Mouse (Mus musculus): ENCODE measurements around the gene Qpct.

- TF ChIP-seq CTCF (IDR thresholded peaks at IDR 0.05 in 2 of 3, conservative IDR thresholded peaks at IDR 0.05 in 1 of 3; ENCODE audit: control insufficient read depth in 1 of 3, insufficient read depth in 1 of 3, low read depth in 2 of 3, low read length in 3 of 3, poor library complexity in 1 of 3, severe bottlenecking in 1 of 3) (no peak), POLR2A (IDR thresholded peaks at IDR 0.05; ENCODE audit: control insufficient read depth in 1 of 2, insufficient read depth in 1 of 2, low read depth in 1 of 2, low read length in 2 of 2, poor library complexity in 1 of 2) (no peak)
Measured at GRCm38 (mm10) chr17:79135826-79136225, 84.1 kb downstream of the Qpct start.
